ENCODE assay signal across 9 mouse cellular contexts in the genomic region with DNA sequence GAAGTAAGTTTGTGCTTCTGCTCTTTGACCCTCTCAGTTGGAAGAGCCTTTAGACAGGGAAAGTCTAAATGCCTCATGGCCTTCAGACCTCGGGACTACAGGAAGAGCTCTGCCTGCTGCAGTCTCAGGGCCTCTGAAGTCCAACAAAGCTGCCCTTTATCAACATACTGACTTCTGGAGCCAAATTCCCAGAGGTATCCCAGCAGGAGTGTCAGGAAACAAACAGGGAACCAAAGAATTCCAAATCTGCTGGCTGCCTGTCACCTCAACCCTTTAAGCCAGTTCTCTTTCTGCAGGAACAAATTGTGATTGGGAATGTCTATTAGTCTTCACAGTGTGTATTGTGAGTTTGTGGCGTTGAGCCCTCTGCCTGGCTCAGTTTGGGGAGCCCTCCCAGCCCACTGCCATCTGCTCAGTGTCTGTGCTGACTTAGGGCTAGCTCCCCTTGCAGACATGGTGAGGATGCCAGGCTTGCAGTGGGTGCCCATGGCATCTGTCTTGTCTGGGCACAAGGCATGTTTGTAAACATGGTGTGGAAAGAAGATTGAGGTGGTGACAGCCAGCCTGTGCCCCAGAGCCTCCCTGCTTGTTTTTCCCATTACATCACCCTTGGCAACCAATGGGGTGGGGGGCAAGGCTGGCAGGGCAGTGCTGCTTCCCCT.
A peak's percentile ranks its signal among the peaks of the same experiment; 100 is the strongest.
DNase-seq lines count a peak whose midpoint lies in the region; ATAC-seq lines count a peak whose summit lies in the region.
"Had no signal": no experiment of that assay in that cellular context is flagged by ENCODE, and none has a peak within 500 bp of the region (broad histone marks: within the 10 kb centered on the region; RNA-seq: fewer than 3 reads in every experiment).

No protein-coding gene starts in this region.

- ATAC-seq in hindbrain, embryonic 11.5 days (ENCODE audit: low FRiP score): no peak
- peak; percentile 41; the same call in 1 of the 2 replicates for ATAC-seq in heart, embryonic 12.5 days (ENCODE audit: insufficient number of reproducible peaks, low FRiP score)
- no peak for ATAC-seq in liver, embryonic 12.5 days

- 21% methylated on average over 2 of the region's 2 CpGs for WGBS in hindbrain, embryonic 10.5 days
- 29% methylated on average over 2 of the region's 2 CpGs for WGBS in hindbrain, embryonic 11.5 days
- 7% methylated on average over 2 of the region's 2 CpGs for WGBS in heart, embryonic 12.5 days
- 39% methylated on average over 2 of the region's 2 CpGs for WGBS in liver, embryonic 12.5 days (ENCODE audit: insufficient replicate concordance)

- intact Hi-C loops in left cerebral cortex, postnatal 25 days (cut with DNase I): no loop called here

- H3K9me3 ChIP-seq in hindbrain, embryonic 10.5 days: 0 out of 2 replicates have a peak, but pooled peaks cover 5% of the 10 kb centered on the region
- no peaks in the 10 kb centered on the region for H3K9me3 ChIP-seq in hindbrain, embryonic 11.5 days (ENCODE audit: control insufficient read depth, low read length)
- no peaks in the 10 kb centered on the region for H3K9me3 ChIP-seq in heart, embryonic 12.5 days (replicated peaks)
- no peaks in the 10 kb centered on the region for H3K9me3 ChIP-seq in liver, embryonic 12.5 days (replicated peaks)
- H3K9me3 ChIP-seq: megakaryocyte, embryonic 14.5 days had no signal

- H3K4me3 ChIP-seq in hindbrain, embryonic 10.5 days: no peak overlapping the region
- no peak overlapping the region for H3K4me3 ChIP-seq in hindbrain, embryonic 11.5 days (ENCODE audit: low read depth, low read length)
- no peak overlapping the region for H3K4me3 ChIP-seq in brown adipose tissue, adult 24 weeks (ENCODE audit: insufficient read depth, low read depth, low read length)
- H3K4me3 ChIP-seq in heart, embryonic 12.5 days: no peak overlapping the region
- H3K4me3 ChIP-seq in liver, embryonic 12.5 days: no peak overlapping the region
- H3K4me3 ChIP-seq: megakaryocyte, embryonic 14.5 days had no signal

- H3K27ac ChIP-seq in hindbrain, embryonic 10.5 days: peak overlapping the region; percentile 54
- H3K27ac ChIP-seq in hindbrain, embryonic 11.5 days (ENCODE audit: low read depth, low read length): no peak overlapping the region
- H3K27ac ChIP-seq in brown adipose tissue, adult 24 weeks (replicated peaks; ENCODE audit: low read depth, low read length): peak overlapping the region; percentile 7; the same call in 1 of the 2 replicates
- H3K27ac ChIP-seq in heart, embryonic 12.5 days (ENCODE audit: poor library complexity, severe bottlenecking): peak overlapping the region; percentile 75
- H3K27ac ChIP-seq in liver, embryonic 12.5 days: 0 out of 2 replicates have a peak overlapping the region, but pooled peaks have one; percentile 25

- no peak overlapping the region for H3K9ac ChIP-seq in hindbrain, embryonic 11.5 days (ENCODE audit: low read depth, low read length)
- H3K9ac ChIP-seq in heart, embryonic 12.5 days: no peak overlapping the region
- no peak overlapping the region for H3K9ac ChIP-seq in liver, embryonic 12.5 days

- peaks cover 19% of the 10 kb centered on the region for H3K4me1 ChIP-seq in hindbrain, embryonic 10.5 days (replicated peaks)
- no peaks in the 10 kb centered on the region; the same call in 1 of the 2 replicates for H3K4me1 ChIP-seq in hindbrain, embryonic 11.5 days (replicated peaks; ENCODE audit: control insufficient read depth, insufficient read depth, low read length)
- H3K4me1 ChIP-seq in brown adipose tissue, adult 24 weeks (ENCODE audit: control insufficient read depth, insufficient read depth, insufficient read length, low read length): peaks cover 13% of the 10 kb centered on the region
- H3K4me1 ChIP-seq in heart, embryonic 12.5 days (replicated peaks): peaks cover 15% of the 10 kb centered on the region
- H3K4me1 ChIP-seq in liver, embryonic 12.5 days: 0 out of 2 replicates have a peak, but pooled peaks cover 10% of the 10 kb centered on the region

- H3K27me3 ChIP-seq in hindbrain, embryonic 10.5 days (ENCODE audit: insufficient read depth, poor library complexity, severe bottlenecking): no peaks in the 10 kb centered on the region
- H3K27me3 ChIP-seq in hindbrain, embryonic 11.5 days (ENCODE audit: control insufficient read depth, insufficient read depth, low read length): no peaks in the 10 kb centered on the region
- no peaks in the 10 kb centered on the region for H3K27me3 ChIP-seq in heart, embryonic 12.5 days (replicated peaks)
- no peaks in the 10 kb centered on the region for H3K27me3 ChIP-seq in liver, embryonic 12.5 days (replicated peaks)

- DNase-seq in hindbrain, embryonic 10.5 days (ENCODE audit: low spot score): no peak
- DNase-seq in hindbrain, embryonic 11.5 days (ENCODE audit: low spot score): no peak
- no peak for DNase-seq in frontal cortex, postnatal 14 days (ENCODE audit: low spot score in 2 of 2)
- DNase-seq in left cerebral cortex, postnatal 25 days (ENCODE audit: low spot score in 2 of 2): no peak
- DNase-seq in thymus, postnatal 10 days (ENCODE audit: low spot score in 2 of 2): no peak

- H3K4me2 ChIP-seq in hindbrain, embryonic 11.5 days (replicated peaks; ENCODE audit: low read depth, low read length): no peak overlapping the region
- no peak overlapping the region for H3K4me2 ChIP-seq in heart, embryonic 12.5 days
- no peak overlapping the region for H3K4me2 ChIP-seq in liver, embryonic 12.5 days

- no peaks in the 10 kb centered on the region for H3K36me3 ChIP-seq in hindbrain, embryonic 10.5 days
- no peaks in the 10 kb centered on the region for H3K36me3 ChIP-seq in hindbrain, embryonic 11.5 days (ENCODE audit: control insufficient read depth, insufficient read depth, low read length)
- H3K36me3 ChIP-seq in heart, embryonic 12.5 days: no peaks in the 10 kb centered on the region
- H3K36me3 ChIP-seq in liver, embryonic 12.5 days: no peaks in the 10 kb centered on the region
